Mouse (Mus musculus): ENCODE data around the gene Sestd1. TPM values are rescaled to one million over a fixed set of nuclear protein-coding genes. Genes with fewer than 3 reads are reported as not detected.

The Sestd1 gene
- polyA plus RNA-seq, 1 experiment from 2014 or later = 22.0 TPM

DNA sequence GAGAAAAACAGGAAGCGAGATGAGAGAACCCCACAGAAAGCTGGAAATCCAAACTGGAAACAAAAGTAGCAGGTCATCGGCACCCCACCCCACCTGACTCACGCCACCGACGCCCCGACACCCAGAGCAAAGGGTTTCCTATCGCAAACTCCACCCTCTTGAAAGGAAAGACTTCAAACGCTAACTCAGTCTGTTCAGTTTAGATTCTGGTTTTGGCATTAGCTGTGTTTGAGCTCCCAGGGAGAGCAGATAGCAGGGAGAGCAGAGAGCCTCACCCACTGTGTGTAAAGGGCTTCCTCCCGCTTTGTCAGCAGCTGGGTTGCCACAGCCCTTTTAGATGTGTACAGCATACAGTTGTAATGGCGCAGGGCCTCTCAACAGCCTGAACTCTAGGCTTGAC is 104.0 kb downstream of the Sestd1 start:
- Histone ChIP-seq H3K4me3 (ENCODE audit: low read length) (no peak overlapping the region), H3K27me3 (replicated peaks; ENCODE audit: control insufficient read depth, insufficient read depth, low read length) (no peaks in the 10 kb centered on the region), H3K9ac (ENCODE audit: low read depth, low read length) (no peak overlapping the region), H3K4me2 (ENCODE audit: low read length) (no peak overlapping the region), H3K4me1 (ENCODE audit: control insufficient read depth, insufficient read depth, low read depth, low read length) (peaks cover 15% of the 10 kb centered on the region), H3K36me3 (ENCODE audit: control insufficient read depth, insufficient read depth, low read length) (no peaks in the 10 kb centered on the region; the same call in 1 of the 2 replicates), H3K27ac (ENCODE audit: low read depth, low read length) (no peak overlapping the region), H3K9me3 (ENCODE audit: control insufficient read depth, low read length) (no peaks in the 10 kb centered on the region)
- 69% methylated on average over 10 of the region's 10 CpGs for WGBS
- ATAC-seq = 0 out of 2 replicates have a peak, but pooled peaks have one; percentile 41

DNA sequence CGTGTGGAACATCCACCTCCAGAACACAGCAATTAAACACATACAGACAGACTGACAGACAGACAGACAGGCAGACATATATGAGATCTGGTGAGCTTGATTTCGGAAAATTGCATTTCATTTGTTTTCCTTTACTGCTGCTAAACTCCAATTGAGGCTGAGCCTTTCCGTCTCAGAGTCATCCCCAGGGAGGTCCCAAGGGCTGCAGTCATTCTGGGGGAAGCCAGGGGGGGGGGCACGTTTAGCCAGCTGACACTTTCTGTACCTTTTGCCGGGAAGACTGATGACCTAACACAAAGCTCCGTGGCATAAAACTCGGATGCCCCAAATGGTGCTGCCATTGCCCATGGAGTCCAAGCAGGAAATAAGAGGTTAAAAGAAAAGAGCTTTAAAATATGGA is 105.0 kb downstream of the Sestd1 start:
- no peak overlapping the region for H3K9ac ChIP-seq (ENCODE audit: low read depth, low read length)
- H3K36me3 ChIP-seq (ENCODE audit: control insufficient read depth, insufficient read depth, low read length) = no peaks in the 10 kb centered on the region; the same call in 1 of the 2 replicates
- no peak overlapping the region for H3K27ac ChIP-seq (ENCODE audit: low read depth, low read length)
- no peaks in the 10 kb centered on the region for H3K27me3 ChIP-seq (replicated peaks; ENCODE audit: control insufficient read depth, insufficient read depth, low read length)
- no peak overlapping the region for H3K4me2 ChIP-seq (ENCODE audit: low read length)
- H3K9me3 ChIP-seq (ENCODE audit: control insufficient read depth, low read length) = no peaks in the 10 kb centered on the region
- H3K4me3 ChIP-seq (ENCODE audit: low read length) = no peak overlapping the region
- peaks cover 22% of the 10 kb centered on the region for H3K4me1 ChIP-seq (ENCODE audit: control insufficient read depth, insufficient read depth, low read depth, low read length)
- 61% methylated on average over 7 of the region's 7 CpGs for WGBS
- no peak for ATAC-seq

DNA sequence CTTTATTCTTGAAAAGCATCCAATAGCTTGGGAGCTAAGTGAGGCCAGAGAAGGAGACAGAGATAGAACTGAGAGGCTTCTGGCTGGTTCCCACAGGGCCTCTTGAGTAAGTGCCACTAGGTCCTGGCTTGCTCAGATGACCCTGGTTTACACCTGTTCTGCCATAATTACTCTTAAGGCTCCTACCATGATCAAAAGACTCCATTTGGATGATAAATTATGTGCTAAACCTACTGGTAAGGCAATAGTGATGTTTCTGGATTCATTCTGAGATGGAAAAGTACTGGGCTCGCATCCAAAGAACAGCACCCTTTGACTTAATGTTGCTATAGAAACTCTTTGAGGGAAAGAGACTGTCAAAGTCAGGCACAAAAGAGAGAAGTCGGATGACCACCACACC is 106.1 kb downstream of the Sestd1 start:
- H3K27ac ChIP-seq (ENCODE audit: low read depth, low read length) = no peak overlapping the region
- H3K4me1 ChIP-seq (ENCODE audit: control insufficient read depth, insufficient read depth, low read depth, low read length) = peaks cover 28% of the 10 kb centered on the region
- no peaks in the 10 kb centered on the region for H3K9me3 ChIP-seq (ENCODE audit: control insufficient read depth, low read length)
- no peak for ATAC-seq
- no peak overlapping the region for H3K4me3 ChIP-seq (ENCODE audit: low read length)
- H3K27me3 ChIP-seq (replicated peaks; ENCODE audit: control insufficient read depth, insufficient read depth, low read length) = no peaks in the 10 kb centered on the region
- no peak overlapping the region for H3K9ac ChIP-seq (ENCODE audit: low read depth, low read length)
- no peak overlapping the region for H3K4me2 ChIP-seq (ENCODE audit: low read length)
- WGBS = 37% methylated on average over 2 of the region's 2 CpGs
- H3K36me3 ChIP-seq (ENCODE audit: control insufficient read depth, insufficient read depth, low read length) = no peaks in the 10 kb centered on the region

DNA sequence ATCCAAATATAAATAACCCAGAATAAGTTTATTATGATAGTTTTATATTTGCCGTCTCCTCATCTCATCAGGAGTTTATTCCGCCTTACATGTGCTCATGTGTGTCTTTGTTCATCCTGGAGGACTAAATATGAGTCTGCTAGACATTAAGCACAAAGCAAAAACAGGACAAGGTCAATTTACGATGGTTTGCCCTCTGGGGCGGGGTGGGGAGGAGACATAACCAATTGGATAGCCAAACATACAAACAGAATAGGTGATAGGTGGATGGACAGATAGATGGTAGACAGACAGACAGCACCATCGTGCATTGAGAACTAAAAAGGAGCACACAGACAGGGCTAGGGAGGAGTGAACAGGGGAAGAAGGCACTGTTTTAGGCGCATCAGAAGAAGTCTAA is 106.6 kb downstream of the Sestd1 start:
- Histone ChIP-seq H3K4me3 (ENCODE audit: low read length) (no peak overlapping the region), H3K27ac (ENCODE audit: low read depth, low read length) (no peak overlapping the region), H3K36me3 (ENCODE audit: control insufficient read depth, insufficient read depth, low read length) (no peaks in the 10 kb centered on the region), H3K9me3 (ENCODE audit: control insufficient read depth, low read length) (no peaks in the 10 kb centered on the region), H3K27me3 (replicated peaks; ENCODE audit: control insufficient read depth, insufficient read depth, low read length) (no peaks in the 10 kb centered on the region), H3K4me1 (ENCODE audit: control insufficient read depth, insufficient read depth, low read depth, low read length) (peaks cover 28% of the 10 kb centered on the region), H3K4me2 (ENCODE audit: low read length) (no peak overlapping the region), H3K9ac (ENCODE audit: low read depth, low read length) (no peak overlapping the region)
- 88% methylated on average over 6 of the region's 6 CpGs for WGBS
- ATAC-seq = no peak

DNA sequence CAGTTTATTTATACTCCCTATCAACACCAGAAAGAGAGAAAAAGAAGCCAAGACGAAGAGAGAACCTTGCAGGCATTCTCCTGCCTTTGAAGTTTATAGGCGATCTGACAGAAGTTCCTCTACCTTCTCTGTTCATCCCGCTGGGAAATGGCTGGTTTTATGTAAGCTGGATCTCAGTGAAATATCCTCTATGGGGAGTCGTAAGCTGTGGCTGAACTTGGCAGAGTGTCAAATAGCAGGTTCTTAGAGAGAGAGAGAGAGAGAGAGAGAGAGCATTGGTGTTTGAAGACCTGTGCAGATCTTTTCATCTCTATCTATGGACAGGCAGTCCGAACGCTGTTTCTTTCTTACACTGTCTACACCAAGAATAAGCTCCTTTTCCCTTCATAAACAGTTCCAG is 107.0 kb downstream of the Sestd1 start:
- 54% methylated on average over 6 of the region's 6 CpGs for WGBS

DNA sequence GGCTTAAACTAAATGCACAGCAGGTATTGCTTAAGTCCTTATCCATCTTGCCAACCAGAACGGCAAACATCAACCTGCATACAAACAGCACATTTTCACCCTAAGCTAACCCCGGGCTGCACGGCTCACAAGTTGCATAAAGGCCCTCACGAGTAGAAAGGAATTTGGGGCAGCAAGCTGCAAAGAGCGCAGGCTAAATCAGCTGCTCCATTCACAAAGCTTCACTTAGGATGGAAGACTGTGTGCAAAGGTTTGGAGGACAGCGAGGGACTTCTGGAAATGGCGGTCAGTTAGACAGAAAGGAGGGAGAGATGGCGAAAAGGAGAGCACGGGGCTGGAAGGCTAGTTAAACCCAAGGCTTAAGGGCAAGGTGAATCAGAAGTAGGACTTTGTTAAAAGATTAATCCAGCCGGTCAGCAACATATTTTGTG is 108.1 kb downstream of the Sestd1 start:
- Histone ChIP-seq H3K27me3 (replicated peaks; ENCODE audit: control insufficient read depth, insufficient read depth, low read length) (no peaks in the 10 kb centered on the region), H3K4me1 (ENCODE audit: control insufficient read depth, insufficient read depth, low read depth, low read length) (peaks cover 28% of the 10 kb centered on the region), H3K27ac (ENCODE audit: low read depth, low read length) (peak overlapping the region; percentile 6), H3K4me2 (ENCODE audit: low read length) (peak overlapping the region; percentile 27; the same call in 1 of the 2 replicates), H3K4me3 (ENCODE audit: low read length) (no peak overlapping the region), H3K9ac (ENCODE audit: low read depth, low read length) (no peak overlapping the region), H3K9me3 (ENCODE audit: control insufficient read depth, low read length) (no peaks in the 10 kb centered on the region), H3K36me3 (ENCODE audit: control insufficient read depth, insufficient read depth, low read length) (no peaks in the 10 kb centered on the region)
- WGBS = 35% methylated on average over 10 of the region's 10 CpGs
- peak; percentile 19; the same call in 1 of the 2 replicates for ATAC-seq

More for the DNA sequence above, 107.0 kb downstream of the Sestd1 start:
- ATAC-seq = no peak
- Histone ChIP-seq H3K4me2 (ENCODE audit: low read length) (no peak overlapping the region), H3K4me1 (ENCODE audit: control insufficient read depth, insufficient read depth, low read depth, low read length) (peaks cover 28% of the 10 kb centered on the region), H3K27ac (ENCODE audit: low read depth, low read length) (no peak overlapping the region), H3K27me3 (replicated peaks; ENCODE audit: control insufficient read depth, insufficient read depth, low read length) (no peaks in the 10 kb centered on the region), H3K9me3 (ENCODE audit: control insufficient read depth, low read length) (no peaks in the 10 kb centered on the region), H3K9ac (ENCODE audit: low read depth, low read length) (no peak overlapping the region), H3K36me3 (ENCODE audit: control insufficient read depth, insufficient read depth, low read length) (no peaks in the 10 kb centered on the region), H3K4me3 (ENCODE audit: low read length) (no peak overlapping the region)

DNA sequence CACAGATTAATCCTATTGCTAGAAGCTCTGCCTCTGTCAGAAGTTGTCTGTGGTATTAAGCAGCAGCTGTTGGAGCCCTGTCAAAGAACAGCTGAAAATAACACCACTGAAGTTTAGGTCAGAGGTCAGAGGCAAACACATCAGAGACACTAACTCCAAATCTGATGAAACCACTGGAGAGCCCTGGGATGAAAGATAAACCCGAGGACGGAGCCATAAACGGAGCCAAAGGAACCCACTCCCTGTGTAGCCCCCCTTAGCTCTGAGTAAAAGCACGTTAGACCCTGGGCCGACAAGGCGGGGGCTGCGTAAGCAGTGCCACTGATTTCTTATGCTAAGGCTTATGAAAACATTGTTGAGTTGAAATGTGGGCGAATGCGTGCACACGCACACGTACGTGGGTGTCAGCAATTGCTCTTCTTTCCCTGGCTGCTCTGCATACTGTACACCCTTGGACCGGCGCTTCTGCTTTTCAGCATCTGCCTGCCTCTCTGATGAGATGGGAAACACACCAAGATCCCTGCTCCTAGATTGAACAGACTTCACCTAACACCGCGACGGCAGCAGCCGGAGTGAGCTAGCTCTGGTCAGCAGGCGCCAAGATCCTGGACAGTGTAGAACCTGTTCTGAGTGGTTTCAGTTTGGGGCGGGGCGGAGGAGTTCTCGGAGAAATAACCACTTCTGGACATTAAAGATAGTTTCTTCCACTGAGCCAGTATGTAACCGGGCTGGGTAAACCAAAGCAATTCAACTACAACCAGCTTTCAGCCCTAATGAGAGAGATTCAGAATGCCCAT is 108.8 kb downstream of the Sestd1 start:
- peak; percentile 43 for ATAC-seq
- H3K9ac ChIP-seq (ENCODE audit: low read depth, low read length) = no peak overlapping the region
- H3K27ac ChIP-seq (ENCODE audit: low read depth, low read length) = peak overlapping the region; percentile 6
- H3K4me1 ChIP-seq (ENCODE audit: control insufficient read depth, insufficient read depth, low read depth, low read length) = peaks cover 28% of the 10 kb centered on the region
- H3K27me3 ChIP-seq (replicated peaks; ENCODE audit: control insufficient read depth, insufficient read depth, low read length) = no peaks in the 10 kb centered on the region
- no peak overlapping the region for H3K4me3 ChIP-seq (ENCODE audit: low read length)
- 51% methylated on average over 23 of the region's 23 CpGs for WGBS
- peak overlapping the region; percentile 27 for H3K4me2 ChIP-seq (ENCODE audit: low read length)
- H3K36me3 ChIP-seq (ENCODE audit: control insufficient read depth, insufficient read depth, low read length) = no peaks in the 10 kb centered on the region
- no peaks in the 10 kb centered on the region for H3K9me3 ChIP-seq (ENCODE audit: control insufficient read depth, low read length)

DNA sequence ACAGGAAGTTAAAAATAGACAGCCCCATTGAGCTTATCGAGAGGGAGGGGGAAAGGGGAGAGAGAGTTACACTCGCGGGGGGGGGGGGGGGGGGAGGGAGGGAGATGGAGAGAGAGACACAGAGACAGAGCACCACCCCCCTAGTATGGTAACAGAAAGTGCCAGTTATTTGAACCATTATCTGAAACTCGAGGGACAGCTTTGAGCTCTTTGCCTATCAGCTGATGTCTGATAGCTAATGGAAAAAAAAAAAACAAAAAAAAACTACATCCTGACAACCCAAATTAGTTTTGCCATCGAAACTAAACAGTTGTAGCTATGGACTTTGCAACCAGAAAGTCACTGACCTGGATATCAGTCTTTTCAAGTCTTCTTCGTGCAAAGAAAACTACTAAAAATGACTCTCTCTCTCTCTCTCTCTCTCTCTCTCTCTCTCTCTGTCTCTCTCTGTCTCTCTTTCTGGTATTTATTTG is 109.7 kb downstream of the Sestd1 start, which contains the start of gene Ccdc141:
Ccdc141 (minus strand) TSS at position 4 of the 473 bp plus-strand sequence.
- Histone ChIP-seq H3K4me2 (ENCODE audit: low read length) (peak within 1 kb of the TSS; percentile 74), H3K4me1 (ENCODE audit: control insufficient read depth, insufficient read depth, low read depth, low read length) (peaks cover 28% of the 10 kb centered on the region), H3K9me3 (ENCODE audit: control insufficient read depth, low read length) (no peaks in the 10 kb centered on the region), H3K27me3 (replicated peaks; ENCODE audit: control insufficient read depth, insufficient read depth, low read length) (no peaks in the 10 kb centered on the region), H3K36me3 (ENCODE audit: control insufficient read depth, insufficient read depth, low read length) (no peaks in the 10 kb centered on the region), H3K27ac (ENCODE audit: low read depth, low read length) (peak within 1 kb of the TSS; percentile 63), H3K9ac (ENCODE audit: low read depth, low read length) (peak within 1 kb of the TSS; percentile 52), H3K4me3 (ENCODE audit: low read length) (peak within 1 kb of the TSS; percentile 43)
- no peak for ATAC-seq
- WGBS = 15% methylated on average over 5 of the region's 6 CpGs

DNA sequence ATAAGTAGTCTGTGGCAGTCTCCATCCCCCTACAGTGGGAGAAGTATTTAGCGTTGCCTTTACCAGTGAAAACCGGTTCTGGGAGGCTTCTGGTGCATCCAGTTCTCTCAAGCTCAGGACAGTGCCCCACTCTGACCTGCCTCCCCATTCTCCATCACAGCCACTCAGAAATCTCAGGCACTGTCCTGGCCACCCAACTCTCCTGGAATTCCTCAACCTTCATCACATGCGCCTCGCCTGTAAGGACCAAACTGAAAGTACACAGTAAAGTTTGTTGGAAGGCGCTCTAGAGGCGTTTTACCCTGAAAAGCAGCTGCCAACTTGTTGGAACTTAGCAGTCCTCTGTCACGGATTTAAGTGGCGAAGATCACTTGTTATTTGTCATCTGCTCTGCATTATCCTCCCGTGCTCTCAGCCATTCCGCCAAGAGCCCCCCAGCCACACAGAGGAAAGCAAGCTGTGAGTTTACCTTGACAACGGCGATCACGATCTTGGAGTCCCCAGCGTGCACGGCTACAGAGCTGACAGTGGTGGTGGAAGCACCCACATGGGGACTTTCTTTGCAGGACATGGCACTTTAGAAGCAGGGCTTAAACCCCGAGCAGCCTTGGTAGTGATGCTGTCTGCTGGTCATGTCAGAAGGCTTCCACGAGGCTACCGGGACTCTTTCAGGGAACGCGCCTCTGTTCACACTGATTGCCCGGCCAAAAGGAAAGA is 110.3 kb downstream of the Sestd1 start:
- H3K4me1 ChIP-seq (ENCODE audit: control insufficient read depth, insufficient read depth, low read depth, low read length) = peaks cover 28% of the 10 kb centered on the region
- no peaks in the 10 kb centered on the region for H3K27me3 ChIP-seq (replicated peaks; ENCODE audit: control insufficient read depth, insufficient read depth, low read length)
- peak; percentile 60 for ATAC-seq
- peak overlapping the region; percentile 52 for H3K9ac ChIP-seq (ENCODE audit: low read depth, low read length)
- H3K36me3 ChIP-seq (ENCODE audit: control insufficient read depth, insufficient read depth, low read length) = no peaks in the 10 kb centered on the region
- no peaks in the 10 kb centered on the region for H3K9me3 ChIP-seq (ENCODE audit: control insufficient read depth, low read length)
- H3K27ac ChIP-seq (ENCODE audit: low read depth, low read length) = peak overlapping the region; percentile 63
- peak overlapping the region; percentile 43 for H3K4me3 ChIP-seq (ENCODE audit: low read length)
- H3K4me2 ChIP-seq (ENCODE audit: low read length) = peak overlapping the region; percentile 74
- WGBS = 5% methylated on average over 21 of the region's 21 CpGs

Measured in hindbrain, embryonic 16.5 days (tissue).